Mouse (Mus musculus): ENCODE data around the gene Zfp981.
"Not testable (repeated sequence)": the region's sequence is repeated elsewhere in the genome, so short reads cannot be mapped to it uniquely, and the experiment has no call there.

Gene Zfp981

GRCm38 (mm10) chr4:146485183-146485939, 16.5 kb upstream of the Zfp981 start:
- DNase-seq (ENCODE audit: low spot score): not testable (repeated sequence)

GRCm38 (mm10) chr4:146486753-146487152, 15.1 kb upstream of the Zfp981 start:
- peak; percentile 41 for DNase-seq (ENCODE audit: low spot score)

DNA sequence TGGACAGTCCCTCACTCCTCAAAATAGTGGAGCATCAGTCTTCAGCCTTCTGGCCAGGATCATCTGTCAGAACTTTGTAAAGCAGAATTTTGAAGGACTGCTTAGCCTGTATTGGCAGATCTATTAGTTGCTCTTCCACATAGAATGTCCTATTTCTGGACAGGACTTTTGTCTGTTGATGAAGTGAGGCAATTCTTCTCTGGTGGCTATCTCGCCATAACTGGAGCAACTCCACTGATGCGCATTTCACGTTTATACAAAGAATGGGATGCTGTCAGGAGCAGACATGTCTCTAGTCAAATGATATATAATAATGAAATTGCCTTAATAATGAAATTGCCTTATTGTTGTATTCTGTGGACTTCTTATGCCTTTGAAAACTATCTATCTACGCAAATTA, 12.6 kb upstream of the Zfp981 start:
- not testable (repeated sequence) for DNase-seq (ENCODE audit: low spot score)

- not testable (repeated sequence) for DNase-seq (ENCODE audit: low spot score)
These were observed 9.8 kb upstream of the Zfp981 start for GRCm38 (mm10) chr4:146491993-146492392.

DNA sequence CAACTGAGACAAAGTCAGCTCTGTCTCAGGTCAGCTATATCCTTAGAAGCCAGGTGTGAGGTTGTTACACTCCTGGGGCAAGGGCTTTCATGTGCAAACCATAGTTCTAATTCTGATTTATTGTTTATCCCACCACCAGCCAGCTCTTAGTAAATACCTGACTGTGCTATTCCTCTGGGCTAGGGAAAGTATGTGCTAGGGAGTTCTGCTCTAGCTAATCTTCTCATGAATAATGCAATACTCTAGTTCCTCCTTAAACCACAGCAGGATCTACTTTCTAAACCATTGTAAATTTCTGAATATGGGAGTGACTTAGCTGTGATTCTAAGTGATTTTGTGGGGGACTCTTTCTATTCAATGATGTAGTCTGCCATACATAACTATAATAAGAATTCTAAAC, 9.4 kb upstream of the Zfp981 start:
- DNase-seq (ENCODE audit: low spot score): no peak

DNA sequence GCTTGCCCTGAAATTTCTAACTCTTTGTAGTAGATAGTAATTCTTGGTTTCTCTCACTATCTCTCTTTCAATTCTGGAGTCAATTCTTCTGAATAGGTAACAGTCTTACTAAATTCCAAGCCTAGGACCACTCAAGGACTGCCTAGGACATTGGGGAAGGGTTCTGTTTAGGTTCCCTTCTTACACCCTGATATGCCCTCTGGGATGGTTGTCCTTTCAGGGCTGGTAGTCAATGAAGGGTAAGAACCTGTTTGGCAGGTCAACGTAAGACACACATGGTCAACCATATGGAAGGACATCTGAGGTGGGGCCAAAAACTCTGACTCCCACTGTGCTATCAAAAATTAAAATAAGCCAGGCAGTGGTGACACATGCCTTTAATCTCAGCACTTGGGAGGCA, 9.0 kb upstream of the Zfp981 start:
- DNase-seq (ENCODE audit: low spot score): no peak

- not testable (repeated sequence) for DNase-seq (ENCODE audit: low spot score)
These were observed 8.4 kb upstream of the Zfp981 start for GRCm38 (mm10) chr4:146493319-146493907.

- no peak for DNase-seq (ENCODE audit: low spot score)
These were observed 6.8 kb upstream of the Zfp981 start for GRCm38 (mm10) chr4:146494980-146495379.

- DNase-seq (ENCODE audit: low spot score): not testable (repeated sequence)
These were observed 4.0 kb upstream of the Zfp981 start for GRCm38 (mm10) chr4:146497695-146498275.

- not testable (repeated sequence) for DNase-seq (ENCODE audit: low spot score)
These were observed 7.2 kb downstream of the Zfp981 start for GRCm38 (mm10) chr4:146509029-146509428.

DNA sequence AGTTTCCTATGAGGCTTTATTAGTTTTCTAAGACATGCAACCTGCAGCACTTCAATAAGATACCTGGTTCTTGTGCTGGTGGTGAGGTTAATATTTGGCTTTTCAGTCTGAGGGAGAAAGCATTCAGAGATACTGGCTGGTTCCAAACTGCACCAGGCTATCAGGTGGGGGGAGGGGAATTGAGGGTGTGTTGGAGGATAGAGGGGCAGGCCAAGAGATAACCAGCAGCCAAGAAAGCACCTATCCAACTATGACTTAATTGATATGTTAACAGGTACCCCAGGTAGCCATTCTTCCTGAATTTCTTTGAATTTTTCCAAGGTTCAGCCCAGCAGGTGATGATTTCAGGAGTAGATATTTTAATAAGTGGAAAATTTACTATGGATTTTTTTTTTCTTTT, 10.0 kb downstream of the Zfp981 start:
- DNase-seq (ENCODE audit: low spot score): not testable (repeated sequence)

- no peak for DNase-seq (ENCODE audit: low spot score)
These were observed 14.6 kb downstream of the Zfp981 start for GRCm38 (mm10) chr4:146516474-146516873.

DNA sequence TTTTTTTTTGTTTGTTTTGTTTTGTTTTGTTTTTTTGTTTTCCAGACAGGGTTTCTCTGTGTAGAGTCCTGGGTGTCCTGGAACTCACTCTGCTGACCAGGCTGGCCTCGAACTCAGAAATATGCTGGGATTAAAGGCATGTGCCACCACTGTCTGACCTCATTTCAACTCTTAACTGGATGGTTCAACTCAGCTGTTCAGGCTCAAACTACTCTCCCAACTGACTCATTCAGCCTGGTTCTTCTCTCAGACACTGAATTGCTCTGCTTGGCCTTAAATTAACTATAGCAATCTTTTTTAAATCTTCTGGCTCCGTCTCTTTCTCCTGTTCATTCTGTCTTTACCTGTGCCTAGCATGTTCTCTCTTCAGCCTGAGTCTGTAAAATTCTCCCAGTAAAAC, 15.3 kb downstream of the Zfp981 start:
- not testable (repeated sequence) for DNase-seq (ENCODE audit: low spot score)

DNA sequence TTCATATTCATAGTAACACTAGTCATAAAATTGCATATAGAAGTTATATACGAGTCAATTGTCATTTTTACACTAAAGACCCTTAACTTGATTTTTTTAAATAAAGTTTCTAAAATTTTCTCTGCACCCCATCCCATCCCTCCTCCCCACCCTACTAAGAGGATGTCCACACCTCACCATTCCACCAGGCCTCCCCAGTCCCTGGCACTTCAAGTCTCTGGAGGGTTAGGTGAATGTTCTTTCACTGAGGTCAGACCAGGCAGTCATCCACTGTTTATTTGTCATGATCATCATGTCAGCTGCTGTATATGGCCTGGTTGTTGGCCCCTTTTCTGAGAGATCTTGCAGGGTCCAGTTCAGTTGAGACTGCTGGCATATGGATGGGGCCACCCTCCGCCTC, 18.9 kb downstream of the Zfp981 start:
- DNase-seq (ENCODE audit: low spot score): no peak

GRCm38 (mm10) chr4:146534574-146534973, 32.7 kb downstream of the Zfp981 start:
- no peak for DNase-seq (ENCODE audit: low spot score)

- no peak for DNase-seq (ENCODE audit: low spot score)
These were observed 34.1 kb downstream of the Zfp981 start for GRCm38 (mm10) chr4:146535883-146536282.

GRCm38 (mm10) chr4:146579905-146580873, 78.4 kb downstream of the Zfp981 start:
- peak; percentile 23 for DNase-seq (ENCODE audit: low spot score)
